Mouse (Mus musculus): ENCODE measurements around the gene Bscl2. TPM values are rescaled to one million over a fixed set of nuclear protein-coding genes. Genes with fewer than 3 reads are reported as not detected.

Bscl2 gene
- total RNA-seq (2021), result 100 to 1,000 TPM; 144 to 158 TPM
- long read RNA-seq, experiment 1, transcript Bscl2-208 (10 exons, 1,911 nt), result minor isoform, 9 of 105 reads
- long read RNA-seq, experiment 1, transcript Bscl2-201 (11 exons, 1,388 nt), result major isoform, 58 of 105 reads
- long read RNA-seq, experiment 1, transcript Bscl2-210 (12 exons, 1,962 nt), result minor isoform, 26 of 105 reads
- long read RNA-seq, experiment 1, partial matches to known transcripts, result 0 of 105 reads
- long read RNA-seq, experiment 1, other reads (novel, unspliced or antisense), result 11 of 105 reads
- long read RNA-seq, experiment 2, transcript Bscl2-208 (10 exons, 1,911 nt), result minor isoform, 24 of 226 reads
- long read RNA-seq, experiment 2, transcript Bscl2-201 (11 exons, 1,388 nt), result major isoform, 119 of 226 reads
- long read RNA-seq, experiment 2, transcript Bscl2-210 (12 exons, 1,962 nt), result minor isoform, 41 of 226 reads
- long read RNA-seq, experiment 2, partial matches to known transcripts, result 7 of 226 reads
- long read RNA-seq, experiment 2, other reads (novel, unspliced or antisense), result 31 of 226 reads

DNA sequence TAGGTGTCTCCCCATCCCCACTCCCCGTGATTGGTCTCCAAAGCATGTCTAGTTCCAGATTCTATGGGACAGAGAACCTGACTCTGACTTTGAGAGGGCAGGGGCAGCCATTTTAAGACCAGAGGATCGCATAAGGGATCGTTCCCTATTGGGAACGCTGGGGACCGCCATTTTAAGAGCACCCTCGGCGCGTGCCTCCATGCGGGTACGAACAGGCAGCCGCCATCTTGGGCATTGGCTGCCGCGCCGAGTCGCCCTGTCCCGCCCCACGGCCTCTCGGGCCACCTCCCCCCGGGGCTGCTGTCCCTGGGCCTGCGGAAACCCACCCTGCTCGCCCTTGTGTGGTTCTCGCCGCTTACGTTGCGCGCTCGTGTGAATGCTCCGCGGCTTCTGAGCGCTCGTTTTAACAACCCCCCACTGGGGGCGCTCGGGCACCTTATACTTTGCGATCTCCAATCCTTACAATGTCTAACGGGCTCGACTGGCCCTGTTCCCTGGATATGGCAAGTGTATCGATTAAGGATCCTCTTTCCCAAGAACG is at the start of gene Bscl2:
Gene Bscl2 (plus strand): TSS at position 217 of the 541 bp plus-strand sequence.
- peak; percentile 72 to 80 for DNase-seq (ENCODE audit: low spot score in 2 of 2)

DNA sequence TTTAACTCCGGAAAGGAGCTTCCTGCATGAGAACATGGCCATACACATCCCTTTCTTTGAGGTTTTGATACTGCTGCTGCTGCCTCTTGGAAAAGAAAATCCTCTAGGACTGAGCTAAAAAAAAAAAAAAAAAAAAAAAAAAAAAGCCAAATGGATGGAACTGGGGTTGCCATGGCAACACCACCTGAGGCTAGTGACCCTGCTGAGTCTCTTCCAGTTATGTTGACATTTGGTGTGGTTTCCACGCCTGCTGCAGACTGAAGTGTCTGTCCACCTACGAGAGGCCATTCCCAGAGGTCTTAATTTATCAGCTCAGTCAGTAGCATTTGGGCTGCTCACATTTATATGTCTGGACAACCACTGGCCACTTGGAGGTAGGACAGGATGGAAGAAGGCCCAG is 48.7 kb upstream of the Bscl2 start:
- DNase-seq (ENCODE audit: low spot score in 2 of 2), result no peak

DNA sequence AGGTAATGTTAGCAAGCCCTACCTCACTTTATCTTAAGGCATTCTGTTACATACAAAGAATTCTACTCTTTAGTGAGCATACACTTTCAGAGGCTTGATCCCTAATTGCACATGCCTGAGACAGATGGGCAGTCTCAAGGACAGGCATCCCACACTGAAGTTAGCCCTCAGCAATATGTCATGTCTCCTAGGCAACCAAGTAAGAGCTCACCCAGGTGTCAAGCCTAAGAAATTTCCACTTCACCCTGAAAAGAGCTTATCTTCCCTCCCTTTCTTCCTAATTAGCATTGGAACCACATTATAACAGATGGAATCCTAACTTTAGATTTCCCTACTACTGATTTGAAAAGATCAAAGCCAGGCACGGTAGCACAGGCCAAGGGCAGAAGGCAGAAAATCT is 48.1 kb upstream of the Bscl2 start:
- DNase-seq (ENCODE audit: low spot score in 2 of 2), result no peak

DNA sequence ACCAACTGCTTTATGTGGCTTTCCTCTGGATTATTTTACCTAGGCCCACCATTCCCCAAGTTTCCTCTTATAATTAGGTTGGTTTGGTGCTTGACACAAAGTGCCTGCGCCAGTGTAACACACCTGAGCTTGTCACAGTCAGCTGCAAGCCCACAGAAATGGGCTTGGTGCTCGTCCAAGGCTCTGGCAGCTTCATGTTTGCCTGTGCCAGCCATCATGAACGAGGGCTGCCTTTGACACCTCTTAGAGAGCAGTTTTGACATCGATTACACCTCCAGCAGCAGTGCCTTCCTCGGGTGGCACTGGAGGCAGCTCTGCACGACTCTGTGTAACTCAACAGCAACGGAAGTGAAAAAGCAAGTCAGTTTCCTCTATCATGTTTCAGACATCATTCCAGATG is 47.1 kb upstream of the Bscl2 start:
- no peak for DNase-seq (ENCODE audit: low spot score in 2 of 2)

DNA sequence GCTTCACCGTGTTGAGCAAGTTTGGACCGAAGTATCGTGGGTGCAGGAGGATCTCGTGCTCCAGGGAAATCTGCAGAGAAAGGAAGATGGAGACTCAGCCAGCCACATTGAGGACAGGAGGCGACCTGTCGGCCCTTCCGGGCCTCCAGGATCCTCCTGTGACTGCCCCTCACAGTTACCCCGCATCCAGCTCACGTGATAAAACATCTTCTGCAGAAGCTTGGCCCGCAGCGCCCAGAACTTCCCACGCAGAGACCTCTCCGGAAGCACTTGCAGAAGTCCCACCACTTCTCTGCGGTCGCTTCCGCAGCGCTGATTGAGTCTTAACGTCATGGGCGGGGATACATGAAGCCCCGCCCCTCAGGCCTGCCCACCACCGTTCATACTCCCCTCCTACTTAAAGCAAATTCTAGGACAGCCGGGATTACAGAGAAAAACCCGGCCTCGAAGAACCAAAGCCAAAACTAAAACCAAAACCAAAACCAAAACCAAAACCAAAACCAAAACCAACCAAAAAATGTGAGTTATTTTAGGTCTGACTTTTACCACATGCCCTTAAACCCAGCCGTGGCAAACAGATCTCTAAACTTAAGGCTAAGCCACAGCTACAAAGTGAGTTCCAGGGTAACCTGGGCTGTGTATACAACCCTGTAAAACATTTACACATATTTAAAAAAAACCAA is 38.9 kb upstream of the Bscl2 start, which contains the start of gene Polr2g:
Gene Polr2g (minus strand): TSS at position 314 of the 683 bp plus-strand sequence.
- peak; percentile 83 to 86 for DNase-seq (ENCODE audit: low spot score in 2 of 2)

DNA sequence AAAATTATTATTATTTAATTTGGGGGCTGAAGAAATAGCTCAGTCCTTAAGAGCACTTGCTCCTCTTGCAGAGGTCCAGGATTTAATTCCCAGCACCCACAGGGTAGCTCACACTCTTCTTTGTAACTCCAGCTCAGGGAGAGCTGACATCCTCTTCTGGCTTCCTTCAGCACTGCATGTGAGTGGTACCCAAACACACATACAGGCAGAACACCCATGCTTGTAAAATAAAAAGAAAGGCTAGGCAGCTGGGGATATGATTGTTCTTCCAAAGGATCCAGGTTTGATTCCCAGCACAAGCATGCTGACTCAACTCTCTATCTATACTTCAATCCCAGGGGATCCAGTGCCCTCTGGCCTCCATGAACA is 38.3 kb upstream of the Bscl2 start:
- no peak for DNase-seq (ENCODE audit: low spot score in 2 of 2)

DNA sequence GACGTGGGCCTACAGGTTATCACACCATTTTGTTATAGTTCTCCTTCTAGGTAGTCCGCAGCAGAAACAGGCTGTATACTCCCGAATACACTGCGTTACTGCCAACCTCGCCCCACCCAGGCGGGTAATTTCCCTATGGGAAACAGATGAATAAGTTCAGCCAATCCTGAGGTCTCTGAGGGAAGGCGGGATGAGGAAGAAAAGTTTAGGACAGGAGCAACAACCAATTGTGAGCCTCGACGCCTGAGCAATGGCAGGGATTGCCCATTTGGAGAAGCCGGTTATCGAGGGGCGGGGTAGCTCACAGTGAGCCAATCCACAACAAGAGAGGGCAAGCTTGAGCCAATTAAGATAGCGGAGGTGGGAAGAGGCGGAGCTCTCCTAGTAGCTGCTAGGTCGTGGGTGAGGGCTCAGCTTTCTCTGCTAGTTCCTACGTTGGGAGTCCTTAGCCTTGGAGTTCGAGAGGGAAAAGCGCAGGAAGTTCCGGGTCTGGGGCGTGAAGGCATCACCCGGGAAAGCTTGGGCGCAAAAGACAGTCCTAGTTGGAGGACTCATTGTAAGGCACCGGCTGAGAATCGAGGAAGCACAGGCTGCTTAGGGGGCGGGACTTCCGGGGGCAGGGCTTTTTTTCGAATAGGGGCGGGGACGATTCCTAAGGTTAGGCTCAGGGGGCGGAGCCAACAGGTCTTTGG is 35.0 kb upstream of the Bscl2 start, which contains the start of gene Zbtb3:
Gene Zbtb3 (plus strand): TSS at position 426 of the 692 bp plus-strand sequence.
- peak; percentile 74 to 79 for DNase-seq (ENCODE audit: low spot score in 2 of 2)

DNA sequence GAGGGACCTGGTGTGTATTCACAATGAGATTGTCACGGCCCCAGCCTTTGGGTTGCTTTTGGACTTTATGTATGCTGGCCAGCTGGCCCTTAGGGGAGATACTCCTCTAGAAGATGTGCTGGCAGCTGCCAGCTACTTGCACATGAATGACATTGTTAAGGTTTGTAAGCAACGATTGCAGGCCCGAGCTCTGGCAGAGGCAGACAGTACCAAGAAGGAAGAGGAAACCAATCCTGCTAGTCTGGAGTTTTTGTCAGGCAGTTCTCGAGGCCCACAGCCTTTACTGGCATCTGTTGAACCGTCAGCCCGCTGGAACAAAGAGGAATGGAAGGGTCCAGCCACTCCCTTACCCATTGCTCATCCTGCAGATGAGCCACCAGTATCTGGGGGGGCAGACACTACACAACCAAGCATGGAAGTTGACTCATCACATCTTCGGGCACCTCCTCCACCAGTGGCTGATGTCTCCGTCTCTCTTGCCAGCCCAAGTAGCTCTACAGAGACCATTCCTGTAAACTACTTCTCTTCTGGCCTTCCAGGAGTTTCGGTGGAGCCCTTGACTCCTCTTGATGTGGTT is 34.0 kb upstream of the Bscl2 start:
- no peak for DNase-seq (ENCODE audit: low spot score in 2 of 2)

DNA sequence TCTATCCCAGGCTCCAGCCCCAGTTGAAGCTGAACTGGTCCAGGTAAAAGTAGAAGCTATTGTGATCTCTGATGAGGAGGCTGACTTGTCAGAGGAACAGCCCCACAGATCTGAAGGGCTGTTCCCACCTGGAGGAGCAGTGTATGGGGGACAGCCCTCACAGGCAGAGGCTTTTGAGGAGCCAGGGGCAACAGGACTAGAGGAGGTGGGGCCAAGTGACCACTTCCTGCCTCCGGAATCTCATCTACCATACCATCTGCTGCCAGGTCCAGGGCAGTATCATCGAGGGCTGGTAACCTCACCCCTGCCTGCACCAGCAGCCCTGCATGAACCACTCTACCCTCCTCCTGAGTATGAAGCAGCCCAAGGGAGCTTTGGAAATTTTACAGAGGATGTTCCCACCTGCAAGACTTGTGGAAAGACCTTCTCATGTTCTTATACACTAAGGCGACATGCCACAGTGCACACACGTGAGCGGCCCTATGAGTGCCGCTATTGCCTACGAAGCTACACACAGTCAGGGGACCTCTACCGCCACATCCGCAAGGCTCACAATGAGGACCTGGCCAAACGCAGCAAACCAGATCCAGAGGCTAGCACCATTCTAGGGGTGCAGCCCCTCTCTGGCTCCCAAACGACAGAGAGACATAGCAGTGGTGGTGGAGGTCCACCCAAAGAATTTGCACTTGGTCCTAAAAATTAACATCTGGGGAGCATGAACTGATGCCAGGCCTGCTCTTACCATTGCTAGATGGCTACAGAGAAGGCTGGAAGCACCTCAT is 33.2 kb upstream of the Bscl2 start:
- no peak for DNase-seq (ENCODE audit: low spot score in 2 of 2)

DNA sequence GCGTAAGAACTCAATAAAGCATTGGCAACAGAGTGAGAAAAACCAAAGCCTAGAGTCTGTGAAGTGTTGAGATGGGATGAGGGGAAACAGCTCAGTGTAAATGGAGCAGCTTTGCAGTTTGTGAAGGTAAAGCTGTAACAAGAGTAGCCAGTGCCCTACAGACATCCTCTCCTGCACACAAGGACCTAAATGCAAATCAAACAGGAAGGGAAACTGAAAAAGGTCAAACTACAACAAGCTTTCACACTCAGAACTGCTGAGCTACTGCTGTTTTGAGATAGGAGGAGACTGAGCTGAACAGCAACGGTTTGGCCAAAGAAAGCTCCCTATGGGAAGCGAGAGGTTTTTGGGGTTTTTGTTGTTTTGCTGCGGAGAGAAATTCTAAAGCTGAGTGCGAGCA is 30.5 kb upstream of the Bscl2 start:
- DNase-seq (ENCODE audit: low spot score in 2 of 2), result no peak

DNA sequence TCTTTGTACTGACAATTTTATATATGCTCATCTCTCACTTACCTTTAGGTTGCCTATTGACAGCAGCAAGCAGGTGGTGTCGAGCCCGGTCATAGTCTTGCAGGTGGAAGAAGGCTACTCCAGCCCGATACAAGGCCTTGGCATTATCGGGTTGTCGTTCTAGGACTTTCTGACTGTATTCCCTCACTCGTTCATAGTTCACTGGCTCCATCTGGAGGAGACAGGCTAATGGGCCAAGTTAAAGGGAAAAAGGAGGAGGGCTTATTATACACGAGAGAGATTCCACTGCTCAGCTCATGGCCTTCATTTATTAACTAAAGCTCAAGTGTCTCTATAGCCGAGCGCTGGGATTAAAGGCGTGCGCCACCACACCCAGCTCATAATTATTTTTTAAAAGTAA is 21.5 kb upstream of the Bscl2 start:
- DNase-seq (ENCODE audit: low spot score in 2 of 2), result no peak

DNA sequence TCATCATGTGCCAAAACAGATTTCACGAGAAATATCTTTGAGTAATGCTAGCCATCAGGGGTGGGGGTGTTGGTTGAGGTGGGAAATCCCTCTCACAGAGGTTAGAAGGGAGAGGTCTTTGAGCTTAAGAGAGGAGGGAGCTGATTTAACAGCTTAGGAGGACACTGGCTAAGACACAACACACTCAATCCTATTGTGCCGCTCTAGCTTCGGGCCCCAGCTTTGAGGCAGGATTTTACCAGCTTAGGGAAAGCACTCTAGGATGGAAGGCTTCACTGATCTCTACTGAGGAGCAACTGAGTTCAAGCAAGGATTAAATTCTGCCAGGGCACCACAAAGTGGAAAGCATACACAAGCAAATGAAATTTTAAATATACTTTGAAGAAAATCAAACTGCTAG is 20.3 kb upstream of the Bscl2 start:
- DNase-seq (ENCODE audit: low spot score in 2 of 2), result no peak

DNA sequence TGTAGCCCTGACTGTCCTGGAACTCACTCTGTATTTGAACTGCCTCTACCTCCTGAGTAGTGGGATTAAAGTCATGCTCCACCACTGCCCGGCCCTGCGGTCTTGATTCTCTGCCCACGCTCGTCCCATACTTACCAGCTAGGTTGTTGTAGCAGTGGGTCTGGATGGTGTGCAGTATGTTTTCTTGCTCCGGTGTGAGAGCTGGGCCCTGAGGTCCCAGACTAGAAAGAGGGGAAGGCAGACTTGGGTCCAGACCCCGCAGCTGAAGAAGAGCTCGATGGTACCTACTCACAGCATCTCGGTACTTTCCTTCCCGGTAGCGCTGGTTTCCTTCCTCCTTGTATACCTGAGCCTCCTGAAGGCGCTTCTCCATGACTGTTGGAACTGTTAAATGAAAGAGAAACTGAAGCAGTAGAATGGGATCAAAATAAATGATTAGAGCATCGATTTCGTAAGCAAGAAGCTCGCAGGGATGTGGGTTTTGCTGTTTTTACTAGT is 18.9 kb upstream of the Bscl2 start:
- no peak for DNase-seq (ENCODE audit: low spot score in 2 of 2)

DNA sequence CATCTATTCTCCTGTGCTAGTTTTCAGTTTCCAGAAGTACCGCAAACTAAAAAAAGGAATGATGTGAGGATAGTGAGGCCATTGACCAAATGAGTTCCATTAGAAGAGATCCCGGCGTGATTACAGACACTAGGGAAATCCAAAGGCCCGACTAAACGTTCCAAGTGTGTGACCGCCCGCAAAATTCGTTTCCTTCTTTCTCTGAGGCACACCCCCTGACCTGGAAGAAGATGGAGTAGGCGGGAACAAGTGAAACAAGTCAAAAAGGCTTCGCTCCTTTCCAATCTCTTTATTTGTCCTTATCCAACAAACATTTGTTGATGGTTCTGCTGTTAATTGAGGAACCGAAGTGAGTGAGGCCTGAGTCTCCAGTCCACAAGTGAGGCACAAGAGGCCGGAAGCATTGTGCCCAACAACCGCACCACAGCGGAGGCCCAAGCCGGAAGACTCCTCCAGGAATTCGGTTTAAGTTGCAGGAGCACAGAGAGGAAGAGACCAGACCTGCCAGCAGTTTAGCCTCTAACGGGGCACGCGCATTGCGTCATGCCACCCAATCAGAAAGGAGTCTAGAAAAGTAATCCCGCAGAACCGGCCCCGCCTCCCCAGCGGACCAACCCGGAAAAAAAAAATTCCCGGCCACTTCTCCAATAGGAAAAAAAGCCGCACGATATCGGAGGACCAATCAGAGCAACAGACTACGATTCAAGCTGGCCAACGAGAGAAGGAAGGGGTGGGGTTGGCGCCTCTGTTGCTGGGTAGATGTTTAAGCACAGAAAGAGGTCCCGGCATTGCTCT is 18.3 kb upstream of the Bscl2 start, which contains the start of gene Ttc9c:
Gene Ttc9c (minus strand): TSS at position 533 of the 795 bp plus-strand sequence.
- DNase-seq (ENCODE audit: low spot score in 2 of 2), result peak; percentile 84 to 87

DNA sequence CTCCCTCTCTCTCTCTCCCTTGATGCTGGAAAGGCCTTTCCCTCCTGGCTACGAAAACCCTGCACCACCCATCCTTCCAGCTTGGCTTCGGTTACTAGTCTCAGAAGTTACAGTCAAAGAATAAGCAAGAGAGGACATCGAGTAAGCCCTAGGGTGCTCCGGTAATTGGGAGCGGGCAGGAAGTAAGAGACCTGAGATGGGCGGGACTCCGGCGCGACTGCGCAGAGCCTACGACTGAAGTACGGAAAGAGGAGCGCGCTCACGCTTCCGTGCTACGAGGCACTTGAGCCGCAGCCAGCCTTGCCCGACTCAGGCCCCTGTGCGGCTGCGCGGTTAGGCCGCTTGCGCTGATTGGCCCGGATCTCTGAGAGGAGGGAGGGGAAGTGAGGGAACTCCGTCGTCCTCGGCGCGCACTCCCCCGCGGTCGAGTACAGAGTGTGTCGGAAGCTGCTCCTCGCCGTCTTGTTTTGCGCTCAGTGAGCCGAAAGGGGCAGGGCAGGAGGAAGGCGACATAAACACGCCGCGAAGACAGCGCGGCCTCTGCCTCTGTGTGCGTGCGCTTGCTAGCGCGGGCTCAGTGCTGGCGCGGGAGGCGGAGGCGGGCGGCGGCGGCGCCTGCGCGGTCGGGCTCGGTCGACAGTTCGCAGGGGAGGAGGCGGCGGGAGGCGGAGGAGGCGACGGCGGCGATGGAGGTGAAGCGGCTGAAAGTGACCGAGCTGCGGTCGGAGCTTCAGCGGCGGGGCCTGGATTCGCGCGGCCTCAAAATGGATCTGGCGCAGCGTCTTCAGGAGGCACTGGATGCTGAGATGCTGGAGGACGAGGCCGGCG is 17.5 kb upstream of the Bscl2 start, which contains the start of gene Hnrnpul2:
Gene Hnrnpul2 (plus strand): TSS at position 415 of the 828 bp plus-strand sequence.
- peak; percentile 93 to 95 for DNase-seq (ENCODE audit: low spot score in 2 of 2)

DNA sequence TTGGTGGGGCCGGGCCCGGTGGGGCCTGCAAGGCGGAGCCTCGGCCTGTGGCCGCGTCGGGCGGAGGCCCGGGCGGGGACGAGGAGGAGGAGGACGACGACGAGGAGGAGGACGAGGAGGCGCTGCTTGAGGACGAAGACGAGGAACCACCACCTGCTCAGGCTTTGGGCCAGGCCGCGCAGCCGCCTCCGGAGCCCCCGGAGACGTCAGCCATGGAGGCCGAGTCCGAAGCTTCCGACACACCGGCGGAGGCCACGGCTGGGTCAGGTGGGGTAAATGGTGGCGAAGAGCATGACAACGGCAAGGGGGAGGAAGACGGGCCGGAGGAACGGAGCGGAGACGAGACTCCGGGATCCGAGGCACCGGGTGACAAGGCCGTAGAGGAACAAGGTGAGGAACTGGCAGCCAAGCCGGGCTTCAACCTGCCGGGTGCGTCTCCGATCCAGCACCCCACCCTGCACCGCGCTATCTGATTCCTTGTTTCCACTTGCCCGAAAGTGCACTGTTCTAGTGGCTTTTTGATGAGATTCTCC is 16.8 kb upstream of the Bscl2 start:
- no peak for DNase-seq (ENCODE audit: low spot score in 2 of 2)

DNA sequence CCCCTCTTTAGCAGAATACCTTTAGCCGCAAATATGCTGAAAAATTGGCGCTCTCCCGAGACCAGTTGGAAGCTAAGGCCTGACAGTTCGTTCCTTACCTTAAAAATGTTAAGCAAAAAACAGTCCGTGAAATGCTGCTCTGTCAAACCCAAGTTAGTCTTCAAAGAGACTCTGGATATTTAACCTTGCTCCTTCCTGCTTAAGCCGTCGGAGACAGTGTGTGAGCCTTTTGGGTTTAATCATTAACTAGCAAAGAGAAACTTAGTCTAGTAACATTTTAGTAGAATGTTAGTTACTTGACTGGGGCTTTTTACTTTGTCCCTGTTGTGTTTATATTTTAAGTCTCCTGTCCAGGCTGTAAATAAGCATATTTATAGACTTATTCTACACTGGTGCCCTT is 16.1 kb upstream of the Bscl2 start:
- DNase-seq (ENCODE audit: low spot score in 2 of 2), result no peak

DNA sequence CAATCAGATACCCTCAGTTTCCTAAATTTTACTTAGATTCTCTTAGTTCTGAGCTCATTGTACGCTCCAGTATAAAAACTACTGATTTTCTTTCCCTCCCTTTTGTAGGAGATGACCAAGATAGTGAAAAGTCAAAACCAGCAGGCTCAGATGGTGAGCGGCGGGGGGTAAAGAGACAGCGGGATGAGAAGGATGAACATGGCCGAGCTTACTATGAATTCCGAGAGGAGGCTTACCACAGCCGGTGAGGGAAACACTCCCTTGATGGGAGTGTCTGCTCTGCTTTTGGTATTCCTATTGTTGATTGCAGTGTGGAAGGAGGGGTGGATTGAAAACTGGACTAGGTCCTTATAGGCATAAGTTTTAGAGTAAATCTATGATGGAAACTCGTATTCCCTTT is 14.6 kb upstream of the Bscl2 start:
- no peak for DNase-seq (ENCODE audit: low spot score in 2 of 2)

All from adrenal gland, adult 18-20 months (tissue).